Mouse (Mus musculus): ENCODE measurements around the gene Ell2. TPM values are rescaled to one million over a fixed set of nuclear protein-coding genes. Genes with fewer than 3 reads are reported as not detected.
"Not testable (repeated sequence)": the region's sequence is repeated elsewhere in the genome, so short reads cannot be mapped to it uniquely, and the experiment has no call there.

The Ell2 gene
- polyA plus RNA-seq, 1 experiment: 27.3 TPM

GRCm38 (mm10) chr13:75708637-75709002, 2.1 kb downstream of the Ell2 start:
- Histone ChIP-seq H3K27ac (ENCODE audit: control insufficient read depth, insufficient read depth, low read depth, low read length, poor library complexity) (peak overlapping the region; percentile 96), H3K4me1 (ENCODE audit: control insufficient read depth, insufficient read depth, low read length) (no peaks in the 10 kb centered on the region; the same call in 1 of the 2 replicates), H3K4me3 (replicated peaks; ENCODE audit: control insufficient read depth, low read depth, low read length) (peak overlapping the region; percentile 89)
- TF ChIP-seq CTCF (IDR thresholded peaks at IDR 0.05; ENCODE audit: control insufficient read depth, insufficient read depth, low read length) (no peak), POLR2A (IDR thresholded peaks at IDR 0.05; ENCODE audit: borderline replicate concordance, control insufficient read depth, low read depth, low read length) (no peak)
- 16% methylated on average over 8 of the region's 8 CpGs for WGBS

- Histone ChIP-seq H3K27ac (ENCODE audit: control insufficient read depth, insufficient read depth, low read depth, low read length, poor library complexity) (no peak overlapping the region), H3K4me3 (replicated peaks; ENCODE audit: control insufficient read depth, low read depth, low read length) (peak overlapping the region; percentile 35), H3K4me1 (ENCODE audit: control insufficient read depth, insufficient read depth, low read length) (no peaks in the 10 kb centered on the region; the same call in 1 of the 2 replicates)
- no peak for TF ChIP-seq CTCF (IDR thresholded peaks at IDR 0.05; ENCODE audit: control insufficient read depth, insufficient read depth, low read length)
- no peak for TF ChIP-seq POLR2A (IDR thresholded peaks at IDR 0.05; ENCODE audit: borderline replicate concordance, control insufficient read depth, low read depth, low read length)
- WGBS: 20% methylated on average over 4 of the region's 4 CpGs
These were observed 2.6 kb downstream of the Ell2 start for GRCm38 (mm10) chr13:75709026-75709778.

GRCm38 (mm10) chr13:75710152-75710551, 3.6 kb downstream of the Ell2 start:
- 64% methylated on average over 6 of the region's 6 CpGs for WGBS
- TF ChIP-seq POLR2A (IDR thresholded peaks at IDR 0.05; ENCODE audit: borderline replicate concordance, control insufficient read depth, low read depth, low read length): no peak
- TF ChIP-seq CTCF (IDR thresholded peaks at IDR 0.05; ENCODE audit: control insufficient read depth, insufficient read depth, low read length): no peak
- Histone ChIP-seq H3K4me1 (ENCODE audit: control insufficient read depth, insufficient read depth, low read length) (no peaks in the 10 kb centered on the region; the same call in 1 of the 2 replicates), H3K4me3 (replicated peaks; ENCODE audit: control insufficient read depth, low read depth, low read length) (no peak overlapping the region), H3K27ac (ENCODE audit: control insufficient read depth, insufficient read depth, low read depth, low read length, poor library complexity) (no peak overlapping the region)

- not testable (repeated sequence) for H3K4me3 ChIP-seq (replicated peaks; ENCODE audit: control insufficient read depth, low read depth, low read length); H3K4me1 ChIP-seq (ENCODE audit: control insufficient read depth, insufficient read depth, low read length); H3K27ac ChIP-seq (ENCODE audit: control insufficient read depth, insufficient read depth, low read depth, low read length, poor library complexity)
- WGBS: 46% methylated on average over 4 of the region's 4 CpGs
These were observed 5.0 kb downstream of the Ell2 start for GRCm38 (mm10) chr13:75711517-75711916.

GRCm38 (mm10) chr13:75712544-75712943, 6.0 kb downstream of the Ell2 start:
- 77% methylated on average over 5 of the region's 5 CpGs for WGBS
- not testable (repeated sequence) for H3K27ac ChIP-seq (ENCODE audit: control insufficient read depth, insufficient read depth, low read depth, low read length, poor library complexity); H3K4me3 ChIP-seq (replicated peaks; ENCODE audit: control insufficient read depth, low read depth, low read length); H3K4me1 ChIP-seq (ENCODE audit: control insufficient read depth, insufficient read depth, low read length)

- no peak overlapping the region for H3K4me3 ChIP-seq (replicated peaks; ENCODE audit: control insufficient read depth, low read depth, low read length)
- 88% methylated on average over 6 of the region's 6 CpGs for WGBS
- H3K27ac ChIP-seq (ENCODE audit: control insufficient read depth, insufficient read depth, low read depth, low read length, poor library complexity): no peak overlapping the region
- TF ChIP-seq CTCF (IDR thresholded peaks at IDR 0.05; ENCODE audit: control insufficient read depth, insufficient read depth, low read length): no peak
- TF ChIP-seq POLR2A (IDR thresholded peaks at IDR 0.05; ENCODE audit: borderline replicate concordance, control insufficient read depth, low read depth, low read length): no peak
- H3K4me1 ChIP-seq (ENCODE audit: control insufficient read depth, insufficient read depth, low read length): no peaks in the 10 kb centered on the region; the same call in 1 of the 2 replicates
These were observed 7.8 kb downstream of the Ell2 start for GRCm38 (mm10) chr13:75714407-75714806.

GRCm38 (mm10) chr13:75717638-75718302, 11.2 kb downstream of the Ell2 start:
- Histone ChIP-seq H3K4me3 (replicated peaks; ENCODE audit: control insufficient read depth, low read depth, low read length) (no peak overlapping the region), H3K27ac (ENCODE audit: control insufficient read depth, insufficient read depth, low read depth, low read length, poor library complexity) (no peak overlapping the region), H3K4me1 (ENCODE audit: control insufficient read depth, insufficient read depth, low read length) (no peaks in the 10 kb centered on the region; the same call in 1 of the 2 replicates)
- WGBS: 81% methylated on average over 3 of the region's 3 CpGs
- TF ChIP-seq POLR2A (IDR thresholded peaks at IDR 0.05; ENCODE audit: borderline replicate concordance, control insufficient read depth, low read depth, low read length): no peak
- no peak for TF ChIP-seq CTCF (IDR thresholded peaks at IDR 0.05; ENCODE audit: control insufficient read depth, insufficient read depth, low read length)

GRCm38 (mm10) chr13:75718376-75718775, 11.8 kb downstream of the Ell2 start:
- Histone ChIP-seq H3K4me3 (replicated peaks; ENCODE audit: control insufficient read depth, low read depth, low read length) (no peak overlapping the region), H3K4me1 (ENCODE audit: control insufficient read depth, insufficient read depth, low read length) (no peaks in the 10 kb centered on the region; the same call in 1 of the 2 replicates), H3K27ac (ENCODE audit: control insufficient read depth, insufficient read depth, low read depth, low read length, poor library complexity) (no peak overlapping the region)
- TF ChIP-seq POLR2A (IDR thresholded peaks at IDR 0.05; ENCODE audit: borderline replicate concordance, control insufficient read depth, low read depth, low read length) (no peak), CTCF (IDR thresholded peaks at IDR 0.05; ENCODE audit: control insufficient read depth, insufficient read depth, low read length) (no peak)
